Mouse (Mus musculus): Measurements from ENCODE around the gene Vps37c. TPM values are rescaled to one million over a fixed set of nuclear protein-coding genes. Genes with fewer than 3 reads are reported as not detected.

The Vps37c gene
- 33.8 and 39.2 TPM in 2 replicates for polyA plus RNA-seq (2016; fragmentation: Nextera tagmentation; extraction: Ambion mirVana)

DNA sequence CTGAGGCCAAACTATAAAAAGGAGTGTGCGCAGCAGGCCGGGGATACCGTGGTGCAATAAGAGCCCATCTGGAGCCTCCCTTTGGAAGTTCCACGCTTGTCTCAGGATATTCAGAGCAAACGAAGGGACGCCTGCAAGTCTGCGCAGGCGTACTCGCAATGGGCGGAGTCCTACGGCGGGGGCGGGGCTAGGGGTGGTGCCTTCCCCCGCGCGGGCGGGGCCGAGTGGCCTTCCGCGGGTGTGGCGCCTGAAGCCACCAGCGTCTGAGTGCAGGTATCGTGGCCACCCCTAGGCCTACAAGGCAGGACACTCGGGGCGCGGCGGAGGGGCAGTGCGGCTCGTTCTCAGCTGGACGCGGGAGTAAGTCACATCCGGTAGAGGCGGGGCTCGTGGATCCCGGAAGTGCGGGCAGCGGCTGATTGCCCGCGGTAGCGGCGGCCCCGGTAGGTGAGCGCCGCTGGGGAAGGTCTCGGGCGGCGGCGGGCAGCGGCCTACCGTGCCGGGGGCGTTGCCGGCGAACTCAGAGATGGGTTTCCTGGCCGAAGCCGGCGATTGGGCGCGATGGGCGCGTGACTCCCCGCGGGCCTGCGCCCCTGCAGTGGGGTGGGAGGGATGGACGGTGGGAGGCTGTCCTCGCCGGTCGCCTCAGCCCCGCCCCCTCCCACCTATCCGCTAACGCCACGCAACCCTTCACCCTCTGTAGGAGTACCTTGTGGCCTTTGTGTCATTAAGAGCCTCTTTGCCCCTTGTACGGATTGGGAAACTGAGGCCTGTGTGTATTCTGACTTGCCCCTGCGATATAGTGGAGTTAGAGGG lies at the start of gene Vps37c:
Gene Vps37c, plus strand, starts transcription at position 199 of the 816 bp plus-strand sequence.
- no peaks in the 10 kb centered on the region for H3K9me3 ChIP-seq
- WGBS, result under 1% methylated on average over 74 of the region's 74 CpGs
- H3K27ac ChIP-seq, result peak within 1 kb of the TSS; percentile 89
- H3K4me2 ChIP-seq (replicated peaks), result peak within 1 kb of the TSS; percentile 75
- peak within 1 kb of the TSS; percentile 72 for H3K4me3 ChIP-seq
- H3K4me1 ChIP-seq, result peaks cover 22% of the 10 kb centered on the region
- peak within 1 kb of the TSS; percentile 84 for H3K9ac ChIP-seq
- H3K36me3 ChIP-seq, result no peaks in the 10 kb centered on the region
- H3K27me3 ChIP-seq (replicated peaks), result no peaks in the 10 kb centered on the region
- peak; percentile 95 for ATAC-seq (ENCODE audit: low FRiP score, low read depth)

- H3K4me2 ChIP-seq (replicated peaks), result 0 out of 2 replicates have a peak overlapping the region, but pooled peaks have one; percentile 7
- 22% methylated on average over 5 of the region's 5 CpGs for WGBS
Observed at GRCm38 (mm10) chr19:10640080-10640479, 48.5 kb upstream of the Vps37c start.

DNA sequence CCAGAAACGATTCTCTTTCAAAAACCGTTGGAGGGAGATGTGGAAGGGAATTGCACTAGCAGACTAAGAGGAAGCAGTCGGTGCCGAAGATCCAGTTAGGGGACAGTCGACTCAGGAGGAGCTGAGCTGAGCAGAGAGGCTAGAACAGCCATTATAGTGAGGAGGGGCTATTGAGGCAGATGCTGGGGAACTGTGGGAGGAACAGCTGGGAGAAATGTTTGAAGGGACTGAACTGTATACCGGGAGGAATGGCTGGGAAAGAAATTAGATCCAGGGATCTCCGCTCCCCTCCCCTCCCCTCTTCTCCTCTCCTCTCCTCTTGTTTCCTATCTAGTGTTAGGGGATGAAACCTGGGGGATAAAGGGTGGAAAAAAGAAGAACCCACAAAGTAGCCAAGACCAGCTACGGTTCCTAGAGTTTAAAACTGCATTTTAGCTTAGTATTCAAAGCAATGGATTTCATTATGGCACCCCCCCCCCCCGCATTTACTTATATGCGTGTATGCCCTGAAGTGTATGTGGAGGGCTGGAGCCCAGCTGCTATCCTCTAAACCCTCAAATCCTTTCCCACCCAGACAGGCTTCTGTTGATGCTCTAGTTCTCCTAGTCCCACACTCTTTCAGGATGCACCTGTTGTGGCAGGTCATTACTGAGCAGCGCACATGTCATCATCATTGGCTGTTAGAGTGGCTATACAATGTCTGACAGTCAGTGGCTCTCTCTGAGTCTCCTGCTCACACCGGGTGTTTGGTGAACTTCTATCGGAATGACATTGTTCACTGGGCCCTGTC lies 47.8 kb upstream of the Vps37c start:
- H3K27me3 ChIP-seq (replicated peaks), result peaks cover 2% of the 10 kb centered on the region
- no peak overlapping the region for H3K27ac ChIP-seq
- H3K9ac ChIP-seq, result no peak overlapping the region
- H3K4me3 ChIP-seq, result no peak overlapping the region
- 48% methylated on average over 13 of the region's 13 CpGs for WGBS
- no peaks in the 10 kb centered on the region for H3K36me3 ChIP-seq
- no peak for ATAC-seq (ENCODE audit: low FRiP score, low read depth)
- H3K9me3 ChIP-seq, result no peaks in the 10 kb centered on the region
- 0 out of 2 replicates have a peak overlapping the region, but pooled peaks have one; percentile 7 for H3K4me2 ChIP-seq (replicated peaks)
- H3K4me1 ChIP-seq, result no peaks in the 10 kb centered on the region

More at GRCm38 (mm10) chr19:10640080-10640479, 48.5 kb upstream of the Vps37c start:
- Histone ChIP-seq H3K36me3 (no peaks in the 10 kb centered on the region), H3K9me3 (no peaks in the 10 kb centered on the region), H3K4me3 (no peak overlapping the region), H3K4me1 (peaks cover 3% of the 10 kb centered on the region; the same call in 1 of the 2 replicates), H3K27ac (no peak overlapping the region), H3K27me3 (replicated peaks) (peaks cover 8% of the 10 kb centered on the region), H3K9ac (no peak overlapping the region)
- no peak for ATAC-seq (ENCODE audit: low FRiP score, low read depth)

DNA sequence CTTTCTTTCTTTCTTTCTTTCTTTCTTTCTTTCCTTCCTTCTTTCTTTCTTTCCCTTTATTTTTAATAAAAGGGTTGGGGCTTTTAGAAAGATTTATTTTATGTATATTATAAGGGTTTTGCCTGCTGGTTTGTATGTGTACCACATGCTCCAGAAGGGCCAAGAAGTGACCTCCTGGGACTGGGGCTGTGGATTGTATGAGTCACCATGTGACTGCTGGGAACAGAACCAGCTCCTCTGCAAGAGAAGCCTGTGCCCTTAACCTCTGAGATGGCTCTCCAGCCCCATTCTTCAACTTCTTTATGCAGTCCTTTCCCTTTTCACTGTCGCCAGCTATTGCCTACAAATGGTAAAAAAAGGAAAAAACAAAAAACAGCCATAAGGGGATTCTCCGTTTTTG lies 42.9 kb upstream of the Vps37c start:
- H3K27me3 ChIP-seq (replicated peaks), result no peaks in the 10 kb centered on the region
- H3K36me3 ChIP-seq, result no peaks in the 10 kb centered on the region
- no peak overlapping the region for H3K27ac ChIP-seq
- no peak overlapping the region for H3K9ac ChIP-seq
- no peak overlapping the region for H3K4me2 ChIP-seq (replicated peaks)
- no peak overlapping the region for H3K4me3 ChIP-seq
- H3K9me3 ChIP-seq, result no peaks in the 10 kb centered on the region
- no peak for ATAC-seq (ENCODE audit: low FRiP score, low read depth)
- H3K4me1 ChIP-seq, result no peaks in the 10 kb centered on the region
- 92% methylated on average over 2 of the region's 2 CpGs for WGBS

DNA sequence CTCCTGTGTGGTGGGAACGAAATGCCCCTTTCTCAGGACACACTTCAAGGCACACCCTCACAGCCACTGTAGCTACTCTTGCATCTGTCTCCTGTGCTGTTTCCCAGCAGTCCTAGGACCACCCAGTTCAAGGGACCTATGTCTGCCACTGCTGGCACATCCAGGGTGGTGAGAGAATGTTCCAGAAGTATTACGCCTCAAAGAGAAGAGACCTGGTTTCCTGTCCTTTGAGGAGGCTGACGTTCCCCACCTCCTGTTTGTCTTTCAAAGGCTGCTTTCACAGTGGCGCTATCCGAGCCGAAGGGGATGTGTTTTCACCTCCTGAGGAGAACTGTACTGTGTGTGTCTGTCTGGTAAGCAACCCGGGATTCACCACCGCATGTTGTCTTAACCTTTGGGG lies 40.4 kb upstream of the Vps37c start:
- Histone ChIP-seq H3K27me3 (replicated peaks) (no peaks in the 10 kb centered on the region), H3K4me3 (no peak overlapping the region), H3K27ac (no peak overlapping the region), H3K4me1 (no peaks in the 10 kb centered on the region), H3K9me3 (no peaks in the 10 kb centered on the region), H3K36me3 (no peaks in the 10 kb centered on the region), H3K4me2 (replicated peaks) (no peak overlapping the region), H3K9ac (no peak overlapping the region)
- no peak for ATAC-seq (ENCODE audit: low FRiP score, low read depth)
- WGBS, result 79% methylated on average over 8 of the region's 8 CpGs

- H3K9ac ChIP-seq, result no peak overlapping the region
- H3K36me3 ChIP-seq, result no peaks in the 10 kb centered on the region
- H3K4me1 ChIP-seq, result no peaks in the 10 kb centered on the region
- H3K4me3 ChIP-seq, result no peak overlapping the region
- no peaks in the 10 kb centered on the region for H3K27me3 ChIP-seq (replicated peaks)
- H3K4me2 ChIP-seq (replicated peaks), result no peak overlapping the region
- no peaks in the 10 kb centered on the region for H3K9me3 ChIP-seq
- ATAC-seq (ENCODE audit: low FRiP score, low read depth), result no peak
- WGBS, result 46% methylated on average over 3 of the region's 3 CpGs
- no peak overlapping the region for H3K27ac ChIP-seq
Observed at GRCm38 (mm10) chr19:10656058-10656457, 32.5 kb upstream of the Vps37c start.

DNA sequence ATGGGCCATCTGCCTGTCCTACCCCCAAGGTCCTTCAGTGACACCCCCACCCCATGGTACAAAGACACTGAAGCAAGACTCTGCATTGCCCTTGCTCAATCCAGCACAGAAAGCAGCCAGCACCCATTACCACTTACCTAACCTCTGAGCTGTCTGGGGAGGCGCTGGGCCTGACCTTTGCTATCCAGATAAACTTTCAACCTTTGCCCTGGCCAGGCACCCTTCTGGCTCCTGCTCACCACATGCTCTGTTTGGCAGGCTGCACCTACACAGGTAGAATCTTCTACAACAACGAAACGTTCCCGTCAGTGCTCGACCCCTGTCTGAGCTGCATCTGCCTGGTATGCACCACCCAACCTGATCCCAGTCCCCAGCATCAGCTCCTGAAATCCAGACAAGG lies 30.8 kb upstream of the Vps37c start:
- H3K9ac ChIP-seq, result no peak overlapping the region
- ATAC-seq (ENCODE audit: low FRiP score, low read depth), result no peak
- H3K27ac ChIP-seq, result no peak overlapping the region
- H3K9me3 ChIP-seq, result no peaks in the 10 kb centered on the region
- no peaks in the 10 kb centered on the region for H3K36me3 ChIP-seq
- H3K4me1 ChIP-seq, result no peaks in the 10 kb centered on the region
- H3K27me3 ChIP-seq (replicated peaks), result no peaks in the 10 kb centered on the region
- no peak overlapping the region for H3K4me2 ChIP-seq (replicated peaks)
- 88% methylated on average over 5 of the region's 5 CpGs for WGBS
- no peak overlapping the region for H3K4me3 ChIP-seq

DNA sequence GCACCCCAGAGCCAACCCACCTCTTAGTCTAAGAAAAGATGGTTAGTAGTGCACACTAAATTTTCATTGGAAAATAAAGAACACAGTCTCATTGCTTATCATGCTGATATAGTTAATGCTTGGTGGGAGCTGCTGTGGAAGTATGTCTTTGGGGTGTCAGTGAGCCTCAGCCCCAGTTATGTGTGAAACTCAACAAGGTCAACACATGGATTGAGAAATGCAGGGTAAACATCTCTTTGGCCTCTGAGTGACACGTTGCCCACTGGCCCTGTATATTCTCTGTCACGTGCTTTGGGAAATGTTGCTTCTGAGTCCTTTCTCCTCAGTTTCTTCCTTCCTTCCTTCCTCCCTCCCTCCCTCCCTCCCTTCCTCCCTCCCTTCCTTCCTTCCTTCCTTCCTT lies 30.1 kb upstream of the Vps37c start:
- Histone ChIP-seq H3K27ac (no peak overlapping the region), H3K9ac (no peak overlapping the region), H3K27me3 (replicated peaks) (no peaks in the 10 kb centered on the region), H3K36me3 (no peaks in the 10 kb centered on the region), H3K4me2 (replicated peaks) (no peak overlapping the region), H3K9me3 (no peaks in the 10 kb centered on the region), H3K4me1 (no peaks in the 10 kb centered on the region), H3K4me3 (no peak overlapping the region)
- 71% methylated on average over 2 of the region's 2 CpGs for WGBS
- no peak for ATAC-seq (ENCODE audit: low FRiP score, low read depth)

- H3K9me3 ChIP-seq, result no peaks in the 10 kb centered on the region
- H3K36me3 ChIP-seq, result no peaks in the 10 kb centered on the region
- no peaks in the 10 kb centered on the region for H3K4me1 ChIP-seq
- ATAC-seq (ENCODE audit: low FRiP score, low read depth), result no peak
- 85% methylated on average over 5 of the region's 5 CpGs for whole genome bisulfite sequencing
- H3K27me3 ChIP-seq (replicated peaks), result no peaks in the 10 kb centered on the region
- no peak overlapping the region for H3K9ac ChIP-seq
- no peak overlapping the region for H3K4me2 ChIP-seq (replicated peaks)
- H3K4me3 ChIP-seq, result no peak overlapping the region
- H3K27ac ChIP-seq, result no peak overlapping the region
Observed at GRCm38 (mm10) chr19:10661373-10661772, 27.2 kb upstream of the Vps37c start.

DNA sequence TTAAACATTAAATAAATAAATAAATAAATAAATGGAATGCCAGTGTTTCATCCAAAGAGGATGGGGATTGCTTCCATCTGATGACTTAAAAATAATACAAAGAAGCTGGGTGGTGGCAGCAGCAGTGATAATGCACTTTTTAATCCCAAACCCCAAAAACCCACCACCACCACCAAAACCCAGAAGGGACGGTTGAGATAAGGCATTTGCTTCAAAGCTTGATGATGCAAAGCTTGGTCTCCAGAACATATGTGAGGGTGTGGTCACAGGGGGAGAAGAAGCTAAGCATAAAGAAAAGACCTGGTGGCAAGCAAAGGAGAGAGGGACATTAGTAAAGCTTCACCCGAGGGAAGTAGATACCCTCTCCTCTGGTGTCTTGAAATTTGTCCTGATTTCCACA lies 26.6 kb upstream of the Vps37c start:
- no peak overlapping the region for H3K9ac ChIP-seq
- no peak for ATAC-seq (ENCODE audit: low FRiP score, low read depth)

DNA sequence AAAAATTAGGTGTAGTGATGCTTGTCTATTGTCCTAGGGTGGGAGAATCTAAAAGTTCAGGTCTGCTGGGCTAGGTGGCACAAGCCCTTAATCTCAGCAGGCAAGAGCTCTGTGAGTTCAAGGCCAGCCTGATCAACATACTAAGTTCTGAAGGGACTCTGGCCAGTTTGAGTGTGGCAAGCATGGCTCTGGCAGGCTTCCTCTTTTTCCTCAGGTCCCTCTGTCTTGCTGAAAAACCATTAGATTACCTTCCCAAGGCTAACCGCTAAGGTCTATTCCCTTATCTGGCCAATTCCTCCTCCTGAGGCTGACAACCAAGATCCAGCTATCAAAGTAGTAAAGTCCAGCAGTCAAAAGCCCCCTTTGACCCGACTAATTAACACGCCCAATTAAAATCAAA lies 25.9 kb upstream of the Vps37c start:
- 75% methylated on average over 3 of the region's 3 CpGs for WGBS
- H3K27ac ChIP-seq, result no peak overlapping the region

More for the DNA sequence above, 26.6 kb upstream of the Vps37c start:
- H3K9me3 ChIP-seq, result no peaks in the 10 kb centered on the region
- H3K27ac ChIP-seq, result no peak overlapping the region
- no peak overlapping the region for H3K4me3 ChIP-seq
- no peaks in the 10 kb centered on the region for H3K27me3 ChIP-seq (replicated peaks)
- no peaks in the 10 kb centered on the region for H3K4me1 ChIP-seq
- H3K36me3 ChIP-seq, result no peaks in the 10 kb centered on the region
- WGBS, result 95% methylated on average over 2 of the region's 2 CpGs
- H3K4me2 ChIP-seq (replicated peaks), result no peak overlapping the region

DNA sequence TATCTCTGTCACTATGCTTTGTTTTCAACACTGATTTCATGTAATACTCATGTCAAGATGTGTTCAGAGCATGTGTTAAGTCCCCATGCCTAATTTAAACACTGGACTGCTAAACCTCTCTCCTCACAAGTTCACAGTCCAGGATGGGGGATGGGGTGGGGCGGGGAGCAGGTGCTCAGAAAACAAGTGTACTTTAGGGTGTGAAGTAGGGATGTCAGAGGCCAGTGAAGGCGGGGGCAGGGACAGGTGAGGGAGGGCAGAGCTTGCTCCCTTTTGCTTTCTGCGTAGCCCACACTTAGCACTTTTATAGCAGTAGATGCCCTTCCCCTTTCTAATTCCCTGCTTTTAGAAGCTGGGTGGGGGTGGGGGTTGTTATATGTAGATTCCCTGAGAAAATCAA lies 23.4 kb upstream of the Vps37c start:
- Histone ChIP-seq H3K9me3 (no peaks in the 10 kb centered on the region), H3K4me2 (replicated peaks) (no peak overlapping the region), H3K36me3 (no peaks in the 10 kb centered on the region), H3K4me3 (no peak overlapping the region), H3K27me3 (replicated peaks) (no peaks in the 10 kb centered on the region), H3K4me1 (no peaks in the 10 kb centered on the region), H3K9ac (no peak overlapping the region), H3K27ac (no peak overlapping the region)
- 62% methylated on average over 3 of the region's 3 CpGs for WGBS
- no peak for ATAC-seq (ENCODE audit: low FRiP score, low read depth)

More for the DNA sequence above, 25.9 kb upstream of the Vps37c start:
- no peak overlapping the region for H3K4me2 ChIP-seq (replicated peaks)
- H3K4me1 ChIP-seq, result no peaks in the 10 kb centered on the region
- H3K27me3 ChIP-seq (replicated peaks), result no peaks in the 10 kb centered on the region
- no peak for ATAC-seq (ENCODE audit: low FRiP score, low read depth)
- H3K36me3 ChIP-seq, result no peaks in the 10 kb centered on the region
- H3K4me3 ChIP-seq, result no peak overlapping the region
- H3K9me3 ChIP-seq, result no peaks in the 10 kb centered on the region
- no peak overlapping the region for H3K9ac ChIP-seq

All from neural tube, embryonic 12.5 days (tissue).